Mouse (Mus musculus): ENCODE measurements around the gene Mia2. TPM values are rescaled to one million over a fixed set of nuclear protein-coding genes. Genes with fewer than 3 reads are reported as not detected.

Mia2 gene
- polyA plus RNA-seq, 1 experiment from 2014 or later, result 49.3 TPM

DNA sequence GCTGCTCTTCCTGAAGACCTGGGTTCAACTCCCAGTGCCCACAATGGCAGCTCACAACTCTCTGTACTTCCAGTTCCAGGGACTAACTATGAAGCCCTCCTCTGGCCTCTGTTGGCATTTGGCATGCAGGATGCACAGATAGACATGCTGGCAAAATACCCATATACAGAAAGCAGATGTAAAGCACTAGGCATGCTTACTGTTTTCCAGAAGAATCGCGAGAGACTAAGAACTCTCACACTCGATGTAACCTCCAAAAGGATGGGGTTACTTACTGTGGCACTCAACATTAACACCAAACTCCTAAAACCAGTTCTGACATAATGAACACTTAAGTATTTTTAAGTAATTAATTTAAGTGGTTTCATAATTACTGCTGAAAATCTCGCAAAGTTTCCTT lies 35.3 kb upstream of the Mia2 start:
- Histone ChIP-seq H3K4me2 (peak overlapping the region; percentile 86), H3K9me3 (ENCODE audit: low read depth, low read length) (no peaks in the 10 kb centered on the region), H3K4me1 (ENCODE audit: insufficient read depth) (peaks cover 7% of the 10 kb centered on the region; the same call in 1 of the 2 replicates), H3K27me3 (ENCODE audit: insufficient read depth, low read length) (no peaks in the 10 kb centered on the region), H3K36me3 (ENCODE audit: insufficient read depth) (peaks cover 20% of the 10 kb centered on the region), H3K4me3 (ENCODE audit: low read depth, low read length) (peak overlapping the region; percentile 78), H3K9ac (peak overlapping the region; percentile 89), H3K27ac (ENCODE audit: low read depth) (peak overlapping the region; percentile 94)
- no peak for TF ChIP-seq CTCF (IDR thresholded peaks at IDR 0.05; ENCODE audit: low read depth)
- WGBS, result 45% methylated on average over 4 of the region's 4 CpGs
- DNase-seq (peak; percentile 16), ATAC-seq (ENCODE audit: insufficient read depth) (no peak)

GRCm38 (mm10) chr12:59060993-59061595 lies 34.5 kb upstream of the Mia2 start, which contains the start of gene Trappc6b:
Gene Trappc6b (minus strand): TSS chr12:59061472.
- peaks cover 14% of the 10 kb centered on the region for H3K36me3 ChIP-seq (ENCODE audit: insufficient read depth)
- H3K4me2 ChIP-seq, result peak within 1 kb of the TSS; percentile 86
- peak; percentile 89 for DNase-seq
- peak within 1 kb of the TSS; percentile 94 for H3K27ac ChIP-seq (ENCODE audit: low read depth)
- H3K9me3 ChIP-seq (ENCODE audit: low read depth, low read length), result no peaks in the 10 kb centered on the region
- H3K27me3 ChIP-seq (ENCODE audit: insufficient read depth, low read length), result no peaks in the 10 kb centered on the region
- peaks cover 7% of the 10 kb centered on the region; the same call in 1 of the 2 replicates for H3K4me1 ChIP-seq (ENCODE audit: insufficient read depth)
- H3K4me3 ChIP-seq (ENCODE audit: low read depth, low read length), result peak within 1 kb of the TSS; percentile 78
- WGBS, result 0% methylated on average over 49 of the region's 49 CpGs
- H3K9ac ChIP-seq, result peak within 1 kb of the TSS; percentile 89
- peak; percentile 98 for ATAC-seq (ENCODE audit: insufficient read depth)
- TF ChIP-seq CTCF (IDR thresholded peaks at IDR 0.05; ENCODE audit: low read depth), result 0 out of 2 replicates have a peak, but pooled peaks have one; percentile 23

GRCm38 (mm10) chr12:59064837-59065236 lies 30.8 kb upstream of the Mia2 start:
- no peak overlapping the region for H3K4me2 ChIP-seq
- H3K9me3 ChIP-seq (ENCODE audit: low read depth, low read length), result no peaks in the 10 kb centered on the region
- no peak for TF ChIP-seq CTCF (IDR thresholded peaks at IDR 0.05; ENCODE audit: low read depth)
- WGBS, result 81% methylated on average over 8 of the region's 8 CpGs
- no peak overlapping the region for H3K4me3 ChIP-seq (ENCODE audit: low read depth, low read length)
- peaks cover 19% of the 10 kb centered on the region for H3K36me3 ChIP-seq (ENCODE audit: insufficient read depth)
- no peak overlapping the region for H3K9ac ChIP-seq
- DNase-seq (no peak), ATAC-seq (ENCODE audit: insufficient read depth) (no peak)
- no peak overlapping the region for H3K27ac ChIP-seq (ENCODE audit: low read depth)
- H3K27me3 ChIP-seq (ENCODE audit: insufficient read depth, low read length), result no peaks in the 10 kb centered on the region
- H3K4me1 ChIP-seq (ENCODE audit: insufficient read depth), result peaks cover 7% of the 10 kb centered on the region; the same call in 1 of the 2 replicates

- H3K27me3 ChIP-seq (ENCODE audit: insufficient read depth, low read length), result no peaks in the 10 kb centered on the region
- peak overlapping the region; percentile 100 for H3K4me3 ChIP-seq (ENCODE audit: low read depth, low read length)
- peak overlapping the region; percentile 57; the same call in 1 of the 2 replicates for H3K9ac ChIP-seq
- no peak for DNase-seq
- H3K27ac ChIP-seq (ENCODE audit: low read depth), result peak overlapping the region; percentile 93
- H3K9me3 ChIP-seq (ENCODE audit: low read depth, low read length), result no peaks in the 10 kb centered on the region
- ATAC-seq (ENCODE audit: insufficient read depth), result no peak
- H3K36me3 ChIP-seq (ENCODE audit: insufficient read depth), result peaks cover 27% of the 10 kb centered on the region
- WGBS, result 50% methylated on average over 3 of the region's 3 CpGs
- TF ChIP-seq CTCF (IDR thresholded peaks at IDR 0.05; ENCODE audit: low read depth), result no peak
- peak overlapping the region; percentile 75 for H3K4me2 ChIP-seq
- 0 out of 2 replicates have a peak, but pooled peaks cover 2% of the 10 kb centered on the region for H3K4me1 ChIP-seq (ENCODE audit: insufficient read depth)
Measured at GRCm38 (mm10) chr12:59065776-59066175, 29.8 kb upstream of the Mia2 start.

- ATAC-seq (ENCODE audit: insufficient read depth) (peak; percentile 100), DNase-seq (peak; percentile 98)
- H3K4me1 ChIP-seq (ENCODE audit: insufficient read depth), result 0 out of 2 replicates have a peak, but pooled peaks cover 2% of the 10 kb centered on the region
- peaks cover 35% of the 10 kb centered on the region for H3K36me3 ChIP-seq (ENCODE audit: insufficient read depth)
- 1% methylated on average over 43 of the region's 43 CpGs for WGBS
- peak within 1 kb of the TSS; percentile 100 for H3K4me3 ChIP-seq (ENCODE audit: low read depth, low read length)
- H3K4me2 ChIP-seq, result peak within 1 kb of the TSS; percentile 75
- H3K27me3 ChIP-seq (ENCODE audit: insufficient read depth, low read length), result no peaks in the 10 kb centered on the region
- peak within 1 kb of the TSS; percentile 99 for H3K9ac ChIP-seq
- peak within 1 kb of the TSS; percentile 93 for H3K27ac ChIP-seq (ENCODE audit: low read depth)
- peak; percentile 39; the same call in 1 of the 2 replicates for TF ChIP-seq CTCF (IDR thresholded peaks at IDR 0.05; ENCODE audit: low read depth)
- H3K9me3 ChIP-seq (ENCODE audit: low read depth, low read length), result no peaks in the 10 kb centered on the region
Measured at GRCm38 (mm10) chr12:59066448-59067077, 29.0 kb upstream of the Mia2 start, which contains the start of gene Pnn. Gene Pnn (plus strand): TSS chr12:59066884.

DNA sequence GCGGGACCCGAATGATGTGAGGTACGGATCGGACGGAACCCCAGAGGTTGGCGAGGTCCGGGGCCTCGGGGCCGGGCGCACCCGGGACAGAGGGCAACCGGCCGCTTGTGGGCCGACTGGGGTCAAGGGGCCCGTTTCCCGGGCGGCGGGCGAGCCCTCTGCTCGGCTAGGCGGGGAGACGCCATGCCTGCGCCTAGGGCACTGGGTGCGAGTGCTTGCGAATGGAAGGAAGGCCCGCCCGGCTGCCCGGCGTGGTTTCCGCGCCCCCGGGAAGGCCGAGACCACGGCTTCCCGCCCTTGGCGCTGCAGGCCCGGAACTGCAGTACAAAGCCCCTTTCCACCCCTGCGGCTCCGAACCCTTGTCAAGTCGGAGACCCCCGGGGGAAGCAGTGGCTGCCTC lies 28.5 kb upstream of the Mia2 start:
- H3K9me3 ChIP-seq (ENCODE audit: low read depth, low read length), result no peaks in the 10 kb centered on the region
- peak overlapping the region; percentile 99 for H3K9ac ChIP-seq
- peak overlapping the region; percentile 87 for H3K27ac ChIP-seq (ENCODE audit: low read depth)
- H3K4me2 ChIP-seq, result peak overlapping the region; percentile 72
- no peak for TF ChIP-seq CTCF (IDR thresholded peaks at IDR 0.05; ENCODE audit: low read depth)
- no peaks in the 10 kb centered on the region for H3K27me3 ChIP-seq (ENCODE audit: insufficient read depth, low read length)
- peaks cover 40% of the 10 kb centered on the region for H3K36me3 ChIP-seq (ENCODE audit: insufficient read depth)
- H3K4me1 ChIP-seq (ENCODE audit: insufficient read depth), result 0 out of 2 replicates have a peak, but pooled peaks cover 2% of the 10 kb centered on the region
- ATAC-seq (ENCODE audit: insufficient read depth), result peak; percentile 60
- 0% methylated on average over 41 of the region's 41 CpGs for WGBS
- DNase-seq, result peak; percentile 43
- H3K4me3 ChIP-seq (ENCODE audit: low read depth, low read length), result peak overlapping the region; percentile 100

DNA sequence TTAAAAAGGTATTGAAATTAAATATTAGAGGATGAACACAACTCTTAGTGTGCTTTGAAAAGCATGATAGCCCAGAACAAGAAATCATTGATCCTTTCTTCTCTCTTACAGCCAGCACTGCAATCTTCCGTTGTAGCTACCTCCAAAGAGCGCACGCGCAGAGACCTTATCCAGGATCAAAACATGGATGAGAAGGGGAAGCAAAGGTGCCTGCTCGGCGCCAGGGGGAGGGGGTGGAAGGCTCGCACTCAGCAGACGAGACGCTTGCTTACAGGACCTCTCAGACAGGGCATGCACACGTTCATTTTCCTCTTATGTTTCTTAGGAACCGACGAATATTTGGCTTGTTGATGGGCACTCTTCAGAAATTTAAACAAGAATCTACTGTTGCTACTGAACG lies 26.8 kb upstream of the Mia2 start:
- Histone ChIP-seq H3K36me3 (ENCODE audit: insufficient read depth) (peaks cover 50% of the 10 kb centered on the region), H3K27me3 (ENCODE audit: insufficient read depth, low read length) (no peaks in the 10 kb centered on the region), H3K4me1 (ENCODE audit: insufficient read depth) (0 out of 2 replicates have a peak, but pooled peaks cover 2% of the 10 kb centered on the region), H3K27ac (ENCODE audit: low read depth) (no peak overlapping the region), H3K4me3 (ENCODE audit: low read depth, low read length) (no peak overlapping the region), H3K9me3 (ENCODE audit: low read depth, low read length) (no peaks in the 10 kb centered on the region), H3K4me2 (no peak overlapping the region), H3K9ac (no peak overlapping the region)
- WGBS, result 89% methylated on average over 13 of the region's 13 CpGs
- no peak for ATAC-seq (ENCODE audit: insufficient read depth)
- TF ChIP-seq CTCF (IDR thresholded peaks at IDR 0.05; ENCODE audit: low read depth), result no peak
- no peak for DNase-seq
